Mouse (Mus musculus) left cerebral cortex, adult 6 months (tissue): ENCODE data around the gene Foxi1. TPM values are rescaled to one million over a fixed set of nuclear protein-coding genes. Genes with fewer than 3 reads are reported as not detected.

Experiments
- long read RNA-seq, 2 experiments: library from polyadenylated mRNA; unstranded; transcript quantifications; one replicate each; pipeline ENCODE4 v2.0.0; 2019 to 2020
- polyA plus RNA-seq: library from polyadenylated mRNA; unstranded; fragments of <200 nt; fragmentation: Nextera tagmentation; gene quantifications from 2 replicates; pipeline ENCODE4 v1.2.3, GENCODE M21; 2021

Foxi1 gene
- 0.06 and 0.09 TPM in 2 replicates for polyA plus RNA-seq
- long read RNA-seq, experiment 1, result 0 reads
- long read RNA-seq, experiment 2, result 0 reads

DNA sequence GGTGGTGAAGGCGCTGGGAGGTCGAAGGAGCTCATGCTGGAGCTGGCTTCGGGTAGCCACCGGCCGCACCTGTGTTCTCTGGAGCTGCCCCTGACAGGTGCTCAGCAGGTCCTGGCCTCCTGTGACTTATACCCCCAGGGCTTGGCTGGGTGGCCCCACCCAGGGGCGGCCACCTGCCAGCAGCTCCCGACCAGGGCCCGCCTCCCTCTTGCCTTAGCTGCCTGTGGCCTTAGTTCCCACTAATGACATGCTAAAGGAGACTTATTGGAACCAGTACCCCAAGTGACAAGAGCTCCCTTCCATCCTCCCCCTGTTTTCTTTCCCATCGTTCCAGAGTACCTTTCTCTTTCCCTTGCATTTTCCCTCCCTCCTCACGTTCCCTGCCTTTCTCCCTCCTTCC, at the start of gene Foxi1:
Foxi1 (minus strand) TSS at position 101 of the 400 bp plus-strand sequence.

Other genes starting within 250 kb of the Foxi1 start
- gene Kcnmb1, start 245.1 kb downstream of the Foxi1 start, polyA plus RNA-seq, result 0.35 and 0.42 TPM in 2 replicates
- gene Kcnip1, start 214.9 kb downstream of the Foxi1 start, polyA plus RNA-seq, result 27.2 and 39.0 TPM in 2 replicates
- 1.1 and 2.4 TPM in 2 replicates for gene Lcp2, start 161.2 kb downstream of the Foxi1 start, polyA plus RNA-seq
- not detected in 2 replicates for gene 4930469K13Rik, start 109.5 kb downstream of the Foxi1 start, polyA plus RNA-seq
- 0.16 and 0.18 TPM in 2 replicates for gene Fam196b, start 106.7 kb upstream of the Foxi1 start, polyA plus RNA-seq